Mouse (Mus musculus): ENCODE data around the gene Il6st.

Il6st gene

GRCm38 (mm10) chr13:112447108-112447665 lies 16.7 kb upstream of the Il6st start:
- no peak for DNase-seq

GRCm38 (mm10) chr13:112450210-112450609 lies 13.7 kb upstream of the Il6st start:
- no peak for DNase-seq

- DNase-seq = no peak
Observed at GRCm38 (mm10) chr13:112457366-112457765, 6.5 kb upstream of the Il6st start.

- no peak for DNase-seq
Observed at GRCm38 (mm10) chr13:112458016-112458415, 5.9 kb upstream of the Il6st start.

GRCm38 (mm10) chr13:112458435-112459018 lies 5.3 kb upstream of the Il6st start:
- no peak for DNase-seq

GRCm38 (mm10) chr13:112459956-112460355 lies 3.9 kb upstream of the Il6st start:
- DNase-seq = peak; percentile 24

- no peak for DNase-seq
Observed at GRCm38 (mm10) chr13:112462411-112462987, 1.4 kb upstream of the Il6st start.

- DNase-seq = no peak
Observed at GRCm38 (mm10) chr13:112463337-112463802, 500 bp upstream of the Il6st start.

- DNase-seq = peak; percentile 13
Observed at GRCm38 (mm10) chr13:112464626-112465287, 887 bp downstream of the Il6st start.

GRCm38 (mm10) chr13:112465585-112465984 lies 1.7 kb downstream of the Il6st start:
- no peak for DNase-seq

- no peak for DNase-seq
Observed at GRCm38 (mm10) chr13:112466136-112466945, 2.5 kb downstream of the Il6st start.

GRCm38 (mm10) chr13:112466946-112467255 lies 3.0 kb downstream of the Il6st start:
- DNase-seq = no peak

GRCm38 (mm10) chr13:112467384-112467783 lies 3.5 kb downstream of the Il6st start:
- DNase-seq = no peak

GRCm38 (mm10) chr13:112469491-112469890 lies 5.6 kb downstream of the Il6st start:
- DNase-seq = no peak

- DNase-seq = no peak
Observed at GRCm38 (mm10) chr13:112471201-112471600, 7.3 kb downstream of the Il6st start.

- DNase-seq = no peak
Observed at GRCm38 (mm10) chr13:112472401-112473023, 8.6 kb downstream of the Il6st start.

GRCm38 (mm10) chr13:112473757-112474755 lies 10.2 kb downstream of the Il6st start:
- no peak for DNase-seq

GRCm38 (mm10) chr13:112479032-112479431 lies 15.2 kb downstream of the Il6st start:
- no peak for DNase-seq

GRCm38 (mm10) chr13:112479926-112480325 lies 16.1 kb downstream of the Il6st start:
- DNase-seq = no peak

GRCm38 (mm10) chr13:112482525-112482924 lies 18.7 kb downstream of the Il6st start:
- DNase-seq = no peak

GRCm38 (mm10) chr13:112483015-112483414 lies 19.1 kb downstream of the Il6st start:
- DNase-seq = no peak
